Mouse (Mus musculus) ES-E14 (cell line): ENCODE results near the gene Ube2l3. TPM values are rescaled to one million over a fixed set of nuclear protein-coding genes. Genes with fewer than 3 reads are reported as not detected.

Source experiments
- DNase-seq: peaks from one replicate; pipeline ENCODE4 v3.0.0-alpha.2; 2013; ENCODE audit warnings: low read depth, low spot score
- H3K27ac ChIP-seq: 2 replicates; pipeline ENCODE4 v1.5.1; 2012; ENCODE audit warnings: low read depth, mild to moderate bottlenecking, low read length, moderate library complexity, mixed read lengths; ENCODE audit not compliant: poor library complexity, insufficient read depth, severe bottlenecking
- H3K36me3 ChIP-seq: 2 replicates; pipeline ENCODE4 v1.6.1; 2012; ENCODE audit warnings: mild to moderate bottlenecking, low read length, moderate library complexity, mixed read lengths; ENCODE audit not compliant: control insufficient read depth, poor library complexity, insufficient read depth, severe bottlenecking
- H3K4me1 ChIP-seq, 2 experiments: fragments of 150-350 bp in 1 of 2; sonication (generic) in 1 of 2; 2 replicates each; pipeline ENCODE4 v1.6.1; 2012; ENCODE audit warnings: low read length in 2 of 2, mild to moderate bottlenecking in 1 of 2, mixed read lengths in 1 of 2; ENCODE audit not compliant: control insufficient read depth in 2 of 2, insufficient read depth in 2 of 2, poor library complexity in 1 of 2
- H3K4me3 ChIP-seq, 2 experiments: fragments of 150-350 bp in 1 of 2; sonication (generic) in 1 of 2; 2 replicates each; pipeline ENCODE4 v1.5.1; 2012; ENCODE audit warnings: low read length in 2 of 2, low read depth in 1 of 2, mild to moderate bottlenecking in 1 of 2, mixed read lengths in 1 of 2; ENCODE audit not compliant: insufficient read depth in 1 of 2, poor library complexity in 1 of 2, severe bottlenecking in 1 of 2
- H3K9ac ChIP-seq: 2 replicates; pipeline ENCODE4 v1.6.1; 2012; ENCODE audit warnings: low read depth, mild to moderate bottlenecking, low read length, mixed read lengths; ENCODE audit not compliant: poor library complexity, insufficient read depth, severe bottlenecking
- H3K9me3 ChIP-seq: fragments of 150-350 bp; sonication (generic); 2 replicates; pipeline ENCODE4 v1.6.1; 2012; ENCODE audit warnings: low read depth, mild to moderate bottlenecking, low read length; ENCODE audit not compliant: control insufficient read depth, insufficient read depth
- CHD2 ChIP-seq: IDR thresholded peaks from 2 replicates; pipeline ENCODE4 v1.6.1; 2014; ENCODE audit warnings: mild to moderate bottlenecking, low read depth, low read length, inconsistent platforms
- HCFC1 ChIP-seq: IDR thresholded peaks from 2 replicates; pipeline ENCODE4 v1.6.1; 2012; ENCODE audit warnings: low read length, inconsistent platforms, borderline replicate concordance; ENCODE audit not compliant: insufficient read depth
- MAFK ChIP-seq: IDR thresholded peaks from 2 replicates; pipeline ENCODE4 v1.6.1; 2014; ENCODE audit warnings: mild to moderate bottlenecking, low read depth, low read length, inconsistent platforms; ENCODE audit not compliant: insufficient read depth
- ZC3H11A ChIP-seq: IDR thresholded peaks from 2 replicates; pipeline ENCODE4 v1.6.1; 2012; ENCODE audit warnings: low read depth, mild to moderate bottlenecking, inconsistent platforms, low read length, borderline replicate concordance
- ZNF384 ChIP-seq: IDR thresholded peaks from 2 replicates; pipeline ENCODE4 v1.6.1; 2012; ENCODE audit warnings: low read depth, low read length, inconsistent platforms
- in situ Hi-C, 2 experiments: fragments of 600-800 bp; cut with MboI; formaldehyde crosslinking; loops; one replicate each; pipeline ENCODE4 v1.15.1; 2025; ENCODE audit warnings: low sequenced_read_pairs in 2 of 2, inconsistent platforms in 1 of 2; ENCODE audit not compliant: unreplicated experiment in 2 of 2
- total RNA-seq: library from RNA; depleted of rRNA; stranded (reverse); fragments of 300-350 nt; gene quantifications from 2 replicates; pipeline ENCODE4 v1.2.3, GENCODE M21; 2012

Ube2l3 gene
- total RNA-seq, 1 experiment = 109 TPM

DNA sequence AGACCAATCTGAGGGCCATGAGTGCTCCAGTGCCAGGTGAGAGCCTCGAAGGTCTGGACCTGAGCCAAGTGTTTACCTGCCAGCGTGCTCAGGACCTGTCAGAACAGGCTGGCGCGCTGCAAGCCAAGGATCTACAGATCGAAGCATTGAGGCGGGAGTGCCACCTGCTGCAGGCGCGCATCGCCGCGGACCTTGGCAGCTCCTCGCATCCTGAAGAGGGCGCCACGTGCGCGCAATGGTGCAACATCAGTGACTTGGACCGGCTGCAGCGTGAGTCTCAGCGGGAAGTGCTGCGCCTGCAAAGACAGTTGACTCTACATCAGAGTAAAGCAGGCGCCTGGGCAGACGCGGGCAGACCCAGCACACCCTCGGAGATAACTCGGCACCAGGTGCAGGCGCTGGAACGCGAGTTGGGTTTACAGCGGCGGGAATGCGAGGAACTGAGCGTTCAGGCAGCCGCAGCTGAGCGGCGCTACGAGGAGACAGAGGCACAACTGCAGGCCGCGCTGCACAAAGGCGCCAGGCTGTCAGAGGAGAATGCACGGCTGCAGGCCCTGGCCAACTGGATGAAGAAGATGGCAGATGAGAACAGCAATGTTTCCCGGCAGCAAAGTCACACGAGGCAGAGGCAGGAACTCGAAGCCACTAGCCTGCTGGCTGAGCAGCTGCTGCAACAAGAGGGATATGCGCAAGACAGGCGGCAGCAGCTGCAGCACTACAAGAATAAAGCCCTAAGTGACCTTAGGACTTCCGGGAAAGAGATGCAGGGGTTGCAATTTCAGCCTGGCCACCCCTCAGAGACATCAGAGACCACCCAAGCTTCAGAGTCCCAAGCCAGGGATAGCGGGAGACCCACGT lies 7.8 kb upstream of the Ube2l3 start:
- TF ChIP-seq ZNF384 (no peak), HCFC1 (0 out of 2 replicates have a peak, but pooled peaks have one; percentile 28)
- peaks cover 0 to 4% of the 10 kb centered on the region in 2 experiments; a peak in 2 of 4 replicates for H3K4me1 ChIP-seq
- H3K36me3 ChIP-seq = peaks cover 5% of the 10 kb centered on the region
- DNase-seq = peak; percentile 81
- H3K9me3 ChIP-seq = no peaks in the 10 kb centered on the region
- peak overlapping the region; percentile 68 for H3K9ac ChIP-seq
- no peak overlapping the region for H3K27ac ChIP-seq
- peak overlapping the region; percentile 71 to 75; a peak in 3 of 4 replicates for H3K4me3 ChIP-seq
- in situ Hi-C loops = loop anchor here (5.0 to 10.0 kb wide), 2 partner anchors 55 to 62 kb away; no protein-coding TSS in a partner anchor

DNA sequence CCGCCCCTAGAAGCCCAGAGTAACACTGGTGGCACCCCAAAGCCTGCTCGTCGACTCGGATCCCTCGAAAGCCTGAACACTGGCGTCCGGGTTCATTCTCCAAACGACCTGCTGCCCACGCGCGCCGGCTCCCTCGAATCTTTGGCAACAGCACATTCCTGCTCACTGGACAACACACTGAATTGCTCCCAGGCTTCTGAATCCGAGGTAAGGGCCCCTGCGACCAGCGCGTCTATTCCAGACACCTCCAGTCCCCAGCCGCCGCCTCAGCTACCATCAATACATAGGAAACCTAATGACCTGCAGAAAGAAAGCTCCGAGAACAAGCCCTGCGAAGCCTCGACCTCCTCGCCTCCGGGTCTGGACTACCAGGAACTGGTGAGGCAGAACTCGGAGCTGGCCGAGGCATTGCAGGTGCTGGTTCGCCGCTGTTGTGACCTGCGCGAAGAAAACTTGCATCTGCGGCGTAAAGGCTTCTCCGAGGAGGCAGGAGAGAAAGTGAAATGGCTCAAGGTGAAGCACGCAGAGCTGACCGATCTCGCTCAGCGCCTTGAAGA lies 7.0 kb upstream of the Ube2l3 start:
- DNase-seq = peak; percentile 42
- Histone ChIP-seq H3K4me1 (peaks cover 0 to 2% of the 10 kb centered on the region in 2 experiments; a peak in 2 of 4 replicates), H3K36me3 (peaks cover 5% of the 10 kb centered on the region), H3K9ac (peak overlapping the region; percentile 68), H3K4me3 (peak overlapping the region; percentile 71 to 75), H3K9me3 (no peaks in the 10 kb centered on the region), H3K27ac (no peak overlapping the region)
- no peak; the same call in 1 of the 2 replicates for TF ChIP-seq HCFC1
- in situ Hi-C loops = loop anchor here (5.0 to 10.0 kb wide), 2 partner anchors 55 to 63 kb away; no protein-coding TSS in a partner anchor

DNA sequence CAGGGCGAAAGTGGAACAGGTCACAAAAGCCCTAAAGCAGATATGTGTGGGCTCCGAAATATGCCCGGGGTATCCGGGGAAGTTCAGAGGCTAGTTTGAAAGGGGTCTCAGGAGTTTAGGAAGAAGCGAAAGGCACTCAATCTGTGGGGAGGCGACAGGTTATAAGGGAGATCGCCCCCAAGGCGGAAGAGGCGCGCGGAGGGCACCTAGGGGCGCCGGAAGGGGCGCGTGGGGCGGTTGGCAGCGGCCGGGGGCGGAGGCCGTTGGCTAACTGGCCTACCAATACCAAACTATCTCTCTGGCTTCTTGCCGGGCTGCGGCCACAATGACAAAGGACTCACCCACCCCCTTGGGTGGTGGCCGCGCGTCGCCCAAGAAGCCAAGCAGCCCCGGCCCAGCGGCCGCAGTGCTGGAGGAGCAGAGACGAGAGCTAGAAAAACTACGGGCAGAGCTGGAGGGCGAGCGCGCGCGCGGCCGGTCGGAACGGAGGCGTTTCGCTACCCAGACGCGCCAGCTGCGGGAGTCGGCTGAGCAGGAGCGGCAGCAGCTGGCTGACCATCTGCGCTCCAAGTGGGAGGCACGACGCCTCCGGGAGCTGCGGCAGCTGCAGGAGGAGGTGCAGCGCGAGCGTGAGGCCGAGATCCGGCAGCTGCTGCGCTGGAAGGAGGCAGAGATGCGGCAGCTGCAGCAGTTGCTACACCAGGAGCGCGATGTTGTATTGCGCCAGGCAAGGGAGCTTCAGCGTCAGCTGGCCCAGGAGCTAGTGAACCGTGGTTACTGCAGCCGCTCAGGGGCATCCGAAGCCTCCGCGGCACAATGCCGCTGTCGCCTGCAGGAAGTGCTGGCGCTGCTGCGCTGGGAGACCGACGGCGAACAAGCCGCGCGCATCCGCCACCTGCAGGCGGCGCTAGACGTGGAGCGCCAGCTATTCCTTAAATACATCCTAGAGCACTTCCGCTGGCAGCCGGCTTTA lies 6.2 kb upstream of the Ube2l3 start, which contains the start of gene Rimbp3:
Gene Rimbp3 (plus strand): TSS at position 215 of the 973 bp plus-strand sequence.
- Histone ChIP-seq H3K4me1 (peaks cover 0 to 2% of the 10 kb centered on the region in 2 experiments; a peak in 2 of 4 replicates), H3K9ac (peak within 1 kb of the TSS; percentile 68), H3K4me3 (peak within 1 kb of the TSS; percentile 71 to 75), H3K27ac (no peak within 1 kb of the TSS), H3K36me3 (peaks cover 5% of the 10 kb centered on the region), H3K9me3 (no peaks in the 10 kb centered on the region)
- in situ Hi-C loops = loop anchor here (5.0 to 10.0 kb wide), 2 partner anchors 56 to 64 kb away; no protein-coding TSS in a partner anchor
- no peak for TF ChIP-seq CHD2
- peak; percentile 13; the same call in 1 of the 2 replicates for TF ChIP-seq ZC3H11A
- 0 out of 2 replicates have a peak, but pooled peaks have one; percentile 39 for TF ChIP-seq HCFC1
- peak; percentile 86 for DNase-seq

DNA sequence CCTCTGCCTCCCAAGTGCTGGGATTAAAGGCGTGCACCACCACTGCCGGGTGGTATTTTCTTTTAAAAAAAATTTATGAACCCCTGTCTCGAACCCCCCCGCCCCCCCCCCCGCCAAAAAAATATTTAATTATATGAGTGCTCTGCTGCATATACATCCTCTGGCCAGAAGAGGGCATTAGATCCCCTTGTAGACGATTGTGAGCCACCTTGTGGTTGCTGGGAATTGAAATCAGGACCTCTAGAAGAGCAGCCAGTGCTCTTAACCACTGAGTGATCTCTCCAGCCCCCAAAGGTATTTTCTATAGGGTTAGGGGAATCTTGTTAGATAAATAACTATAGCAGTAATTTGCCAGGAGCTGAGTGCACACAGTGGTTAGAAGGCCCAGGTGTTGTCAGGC lies 2.5 kb upstream of the Ube2l3 start:
- no peaks in the 10 kb centered on the region for H3K36me3 ChIP-seq
- H3K9me3 ChIP-seq = no peaks in the 10 kb centered on the region
- TF ChIP-seq ZC3H11A = peak; percentile 76; the same call in 1 of the 2 replicates
- TF ChIP-seq HCFC1 = no peak
- TF ChIP-seq CHD2 = no peak
- TF ChIP-seq MAFK = no peak
- TF ChIP-seq ZNF384 = no peak
- H3K9ac ChIP-seq = no peak overlapping the region
- in situ Hi-C loops = loop anchor here (5.0 to 10.0 kb wide), 2 partner anchors 60 to 67 kb away; no protein-coding TSS in a partner anchor
- no peak for DNase-seq
- H3K27ac ChIP-seq = no peak overlapping the region
- H3K4me1 ChIP-seq = peaks cover 0 to 1% of the 10 kb centered on the region in 2 experiments; a peak in 2 of 4 replicates
- H3K4me3 ChIP-seq = no peak overlapping the region
